Mouse (Mus musculus) spleen, adult 2 months (tissue): ENCODE data around the gene Bpifa1. TPM values are rescaled to one million over a fixed set of nuclear protein-coding genes. Genes with fewer than 3 reads are reported as not detected.

ENCODE experiments used
- DNase-seq, 2 experiments: peaks; one replicate each; pipeline versions ENCODE4 v3.0.0 to v3.0.0-alpha.2; 2012 to 2021; ENCODE audit warnings: low spot score in 2 of 2, low read depth in 1 of 2
- H3K27ac ChIP-seq: fragments of 200-500 bp; 2 replicates; pipeline ENCODE4 v1.5.1; 2012; ENCODE audit warnings: low read length, inconsistent platforms; ENCODE audit not compliant: insufficient read depth
- H3K27me3 ChIP-seq: fragments of 200-500 bp; 2 replicates; pipeline ENCODE4 v1.6.1; 2012; ENCODE audit warnings: mild to moderate bottlenecking, moderate library complexity, low read length, inconsistent platforms; ENCODE audit not compliant: control insufficient read depth, insufficient read depth
- H3K36me3 ChIP-seq: fragments of 200-500 bp; 2 replicates; pipeline ENCODE4 v1.6.1; 2012; ENCODE audit warnings: mild to moderate bottlenecking, low read length, inconsistent platforms; ENCODE audit not compliant: control insufficient read depth, insufficient read depth
- H3K4me1 ChIP-seq: fragments of 200-500 bp; 2 replicates; pipeline ENCODE4 v1.6.1; 2011; ENCODE audit warnings: inconsistent platforms; ENCODE audit not compliant: control insufficient read depth, insufficient read depth, insufficient read length
- H3K4me3 ChIP-seq: fragments of 200-500 bp; 2 replicates; pipeline ENCODE4 v1.5.1; 2011; ENCODE audit warnings: mild to moderate bottlenecking, inconsistent platforms; ENCODE audit not compliant: insufficient read depth, insufficient read length; ENCODE audit errors: extremely low read depth
- CTCF ChIP-seq: fragments of 200-500 bp; IDR thresholded peaks from 2 replicates; pipeline ENCODE4 v1.5.1; 2011; ENCODE audit warnings: mild to moderate bottlenecking, inconsistent platforms; ENCODE audit not compliant: insufficient read depth, insufficient read length, insufficient replicate concordance; ENCODE audit errors: extremely low read depth
- POLR2A ChIP-seq: fragments of 200-500 bp; IDR thresholded peaks from 2 replicates; pipeline ENCODE4 v1.6.1; 2011; ENCODE audit warnings: low read depth, low read length, inconsistent platforms
- WGBS: fragments of 180-500 bp; shearing (Covaris S2); methylation state at CpG from one replicate; pipeline ENCODE4 v1.1.7; 2018; 5-methylcytosine and 5-hydroxymethylcytosine counted together
- polyA plus RNA-seq: library from polyadenylated mRNA; depleted of rRNA; stranded (reverse); fragments of >200 nt; gene quantifications from 2 replicates; pipeline ENCODE4 v1.2.3, GENCODE M21; 2012; rRNA removed

The Bpifa1 gene
- polyA plus RNA-seq, 1 experiment = not detected

DNA sequence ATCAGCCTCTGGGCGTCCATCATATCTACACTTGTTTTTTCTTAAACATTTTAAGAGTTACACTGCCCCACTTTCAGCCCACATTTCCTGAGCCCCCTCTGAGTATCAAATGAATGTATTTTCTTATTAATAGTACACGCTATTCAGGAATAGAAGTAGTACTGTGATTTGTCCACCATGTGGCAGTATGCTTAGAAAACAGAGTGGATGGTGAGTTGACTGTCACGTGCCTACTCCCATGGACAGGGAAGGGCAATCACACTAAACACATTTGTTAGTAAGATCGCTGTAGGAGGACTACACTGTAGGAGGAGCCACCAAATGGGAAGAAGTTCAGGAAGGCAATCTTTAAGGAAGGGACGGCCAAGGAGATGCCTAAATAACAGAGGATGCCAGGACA, 44.8 kb downstream of the Bpifa1 start:
- no peaks in the 10 kb centered on the region for H3K36me3 ChIP-seq
- H3K27ac ChIP-seq = no peak overlapping the region
- TF ChIP-seq POLR2A (no peak), CTCF (no peak)
- no peaks in the 10 kb centered on the region for H3K4me1 ChIP-seq
- no peak for DNase-seq
- H3K4me3 ChIP-seq = no peak overlapping the region
- no peaks in the 10 kb centered on the region for H3K27me3 ChIP-seq
- WGBS = 43% methylated on average over 5 of the region's 5 CpGs

DNA sequence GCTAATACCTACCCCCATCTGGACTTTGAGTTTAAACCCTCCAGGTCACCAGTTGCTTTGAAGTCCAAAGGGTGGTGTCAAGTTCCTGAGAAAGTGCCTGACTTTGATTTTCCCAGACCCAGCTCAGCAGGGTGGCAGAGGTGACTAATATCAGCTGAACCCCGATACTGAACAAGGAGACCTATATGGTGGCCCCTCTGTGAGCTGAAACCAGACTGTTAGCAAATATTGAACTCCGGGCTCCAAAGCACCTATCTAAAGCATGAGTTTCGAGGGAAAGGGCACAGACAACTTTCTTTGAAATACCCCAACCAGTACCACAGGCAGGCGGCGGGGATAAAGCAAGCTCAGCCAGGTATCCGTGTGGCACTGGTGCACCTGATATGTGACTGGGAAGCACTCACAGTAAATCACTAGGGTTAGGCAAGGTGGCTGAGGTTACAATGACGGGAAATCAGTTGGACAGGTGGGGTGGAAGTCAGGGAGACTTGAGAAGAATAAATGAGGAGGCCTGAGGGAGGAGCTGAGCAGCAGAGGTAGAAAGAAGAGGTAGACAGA, 47.3 kb downstream of the Bpifa1 start:
- no peak for DNase-seq
- WGBS = 80% methylated on average over 7 of the region's 7 CpGs
- H3K4me3 ChIP-seq = no peak overlapping the region
- H3K4me1 ChIP-seq = no peaks in the 10 kb centered on the region
- H3K27ac ChIP-seq = no peak overlapping the region
- H3K36me3 ChIP-seq = no peaks in the 10 kb centered on the region
- TF ChIP-seq POLR2A (no peak), CTCF (no peak)
- H3K27me3 ChIP-seq = no peaks in the 10 kb centered on the region

DNA sequence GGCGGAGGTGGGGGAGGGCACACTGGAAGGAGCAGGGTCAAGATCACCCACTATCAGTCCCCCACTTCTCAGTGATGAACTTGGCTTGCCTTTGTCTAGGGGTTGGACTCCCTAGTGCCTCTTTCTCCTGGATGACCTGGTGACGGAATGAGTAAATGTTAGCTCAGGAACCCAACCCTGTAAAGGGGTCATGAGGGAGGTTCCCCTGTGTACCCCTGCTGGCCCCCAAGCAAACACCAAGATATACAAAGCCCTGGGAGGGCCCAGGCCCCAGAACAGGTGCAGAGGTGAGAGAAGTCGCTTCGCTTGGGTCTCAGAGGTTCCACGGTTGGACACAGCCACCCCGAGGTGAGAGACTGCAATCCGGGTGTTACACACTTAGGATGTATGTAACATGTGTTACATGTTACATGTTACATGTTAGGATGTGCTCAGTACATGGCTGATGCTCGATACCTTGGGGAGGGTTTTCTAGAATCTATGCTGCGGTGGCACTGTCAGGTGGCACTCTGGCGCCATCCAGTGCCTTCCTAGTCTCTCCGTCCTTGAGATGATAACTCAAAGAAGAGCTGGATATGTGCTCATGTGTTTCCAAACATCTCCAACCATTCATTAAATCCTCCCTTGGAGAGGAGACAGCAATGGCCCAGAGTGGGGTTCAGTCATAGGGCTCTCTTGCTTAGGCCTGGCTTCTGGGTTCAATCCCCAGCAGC, 48.0 kb downstream of the Bpifa1 start, which contains the start of gene Bpifb1:
Gene Bpifb1 (plus strand): TSS at position 273 of the 713 bp plus-strand sequence.
- no peak within 1 kb of the TSS for H3K4me3 ChIP-seq
- no peaks in the 10 kb centered on the region for H3K36me3 ChIP-seq
- no peaks in the 10 kb centered on the region for H3K27me3 ChIP-seq
- WGBS = 86% methylated on average over 11 of the region's 11 CpGs
- DNase-seq = no peak
- TF ChIP-seq CTCF = no peak
- no peak for TF ChIP-seq POLR2A
- no peaks in the 10 kb centered on the region for H3K4me1 ChIP-seq
- H3K27ac ChIP-seq = no peak within 1 kb of the TSS

DNA sequence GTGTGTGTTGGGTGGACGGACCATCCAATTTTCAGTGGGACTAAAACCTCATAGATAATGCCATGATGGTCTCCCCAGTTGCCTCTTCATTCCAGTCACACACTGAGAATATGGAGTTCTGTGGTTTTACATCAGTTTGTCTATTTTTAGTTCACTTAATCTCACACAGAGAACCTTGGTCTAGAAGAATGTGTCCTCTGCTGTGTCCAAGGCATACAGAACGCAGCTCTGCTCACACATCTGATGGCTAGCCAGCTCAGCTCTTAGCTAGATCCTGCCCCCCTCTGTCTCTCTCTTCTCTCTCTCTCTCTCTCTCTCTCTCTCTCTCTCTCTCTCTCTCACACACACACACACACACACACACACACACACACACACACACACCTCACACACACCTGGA, 49.5 kb downstream of the Bpifa1 start:
- no peak overlapping the region for H3K27ac ChIP-seq
- TF ChIP-seq CTCF (no peak), POLR2A (no peak)
- no peaks in the 10 kb centered on the region for H3K27me3 ChIP-seq
- H3K4me1 ChIP-seq = no peaks in the 10 kb centered on the region
- H3K4me3 ChIP-seq = no peak overlapping the region
- no peaks in the 10 kb centered on the region for H3K36me3 ChIP-seq
- no peak for DNase-seq
- 74% methylated on average over 2 of the region's 2 CpGs for WGBS

DNA sequence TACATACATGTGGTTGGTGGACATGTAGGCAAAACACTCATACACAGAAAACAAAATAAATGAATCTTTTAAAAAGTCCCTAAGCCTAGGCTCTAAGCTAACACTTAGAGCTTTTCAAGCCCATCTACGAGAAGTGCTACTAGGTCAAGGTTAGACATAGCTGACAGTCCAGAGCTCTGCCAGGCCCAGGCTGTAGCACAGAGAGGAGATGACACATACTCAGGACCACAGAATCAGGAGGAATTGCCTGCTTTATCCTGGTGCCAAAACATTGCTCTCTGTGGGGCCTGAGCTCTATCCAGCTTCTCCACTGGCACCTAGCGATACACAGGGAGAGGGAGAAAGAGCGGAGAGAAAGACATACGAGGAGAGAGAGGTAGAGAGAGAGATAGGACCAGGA, 50.4 kb downstream of the Bpifa1 start:
- no peak for DNase-seq
- Histone ChIP-seq H3K36me3 (no peaks in the 10 kb centered on the region), H3K27me3 (no peaks in the 10 kb centered on the region), H3K4me1 (no peaks in the 10 kb centered on the region), H3K4me3 (no peak overlapping the region), H3K27ac (no peak overlapping the region; the same call in 1 of the 2 replicates)
- TF ChIP-seq CTCF = no peak
- no peak for TF ChIP-seq POLR2A
- 85% methylated on average over 4 of the region's 4 CpGs for WGBS

DNA sequence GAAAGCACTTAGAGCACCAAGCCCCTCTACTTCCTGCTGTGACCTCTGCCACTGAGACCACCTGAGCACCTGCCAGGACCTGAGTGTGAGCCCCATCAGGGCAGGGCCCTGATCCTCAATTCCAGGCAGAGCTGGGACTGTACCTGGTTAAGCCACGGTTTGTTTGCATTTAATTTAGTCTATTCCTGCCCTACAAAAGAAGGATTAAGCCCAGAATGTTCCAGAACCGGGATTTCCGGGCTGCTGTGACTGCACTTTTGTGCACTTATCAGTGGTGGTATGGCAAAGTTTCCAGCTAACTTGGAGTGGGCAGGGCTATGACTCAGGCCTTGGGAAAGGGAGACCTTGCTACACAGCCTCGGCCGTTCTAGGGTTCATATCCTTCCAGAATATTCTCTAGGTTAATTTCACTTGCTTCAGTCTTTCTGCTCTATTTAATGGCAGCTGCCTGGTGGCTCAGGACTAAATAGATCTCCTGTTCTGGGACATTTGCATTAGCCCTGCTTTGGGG, 51.4 kb downstream of the Bpifa1 start:
- Histone ChIP-seq H3K36me3 (no peaks in the 10 kb centered on the region), H3K27ac (no peak overlapping the region), H3K4me3 (no peak overlapping the region), H3K4me1 (no peaks in the 10 kb centered on the region), H3K27me3 (no peaks in the 10 kb centered on the region)
- no peak for DNase-seq
- 71% methylated on average over 5 of the region's 5 CpGs for WGBS
- TF ChIP-seq POLR2A (no peak), CTCF (no peak)

DNA sequence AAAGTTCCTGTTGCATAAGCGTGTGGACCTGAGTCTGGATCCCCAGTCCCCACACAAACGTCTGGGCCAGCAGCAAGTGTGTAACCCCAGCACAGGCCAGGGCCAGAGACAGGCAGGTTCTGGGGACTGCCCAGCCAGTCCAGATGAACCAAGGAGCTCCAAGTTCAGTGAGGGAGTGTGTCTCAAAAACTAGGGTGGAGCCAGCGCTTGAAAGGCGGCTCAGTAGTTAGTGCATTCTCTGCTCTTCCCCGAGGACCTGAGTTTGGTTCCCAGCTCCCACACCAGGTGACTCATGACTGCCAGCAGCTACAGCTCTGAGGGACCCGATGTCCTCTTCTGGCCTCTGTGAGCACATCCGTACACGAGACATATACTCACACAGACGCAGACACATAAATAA, 54.4 kb downstream of the Bpifa1 start:
- 88% methylated on average over 9 of the region's 9 CpGs for WGBS
- H3K4me3 ChIP-seq = no peak overlapping the region
- H3K27ac ChIP-seq = no peak overlapping the region
- DNase-seq = no peak
- no peaks in the 10 kb centered on the region for H3K36me3 ChIP-seq
- H3K4me1 ChIP-seq = no peaks in the 10 kb centered on the region
- H3K27me3 ChIP-seq = no peaks in the 10 kb centered on the region
- TF ChIP-seq POLR2A (no peak), CTCF (no peak)

Other genes with a start within 250 kb of the Bpifa1 start
- not detected in 2 replicates for gene Bpifb6, start 242.5 kb upstream of the Bpifa1 start, polyA plus RNA-seq
- 0.16 and 0.68 TPM in 2 replicates for gene Bpifb3, start 224.7 kb upstream of the Bpifa1 start, polyA plus RNA-seq
- not detected in 2 replicates for gene Bpifb4, start 204.7 kb upstream of the Bpifa1 start, polyA plus RNA-seq
- not detected in 2 replicates for gene Bpifa6, start 167.9 kb upstream of the Bpifa1 start, polyA plus RNA-seq
- not detected in 2 replicates for gene Bpifa2, start 134.6 kb upstream of the Bpifa1 start, polyA plus RNA-seq
- gene Bpifa3, start 12.5 kb upstream of the Bpifa1 start, polyA plus RNA-seq = not detected in 2 replicates
- gene Bpifa5, start 19.7 kb downstream of the Bpifa1 start, polyA plus RNA-seq = not detected in 2 replicates
- gene Bpifb1, start 47.9 kb downstream of the Bpifa1 start, polyA plus RNA-seq = not detected in 2 replicates
- 0.06 and 0.08 TPM in 2 replicates for gene Bpifb5, start 80.9 kb downstream of the Bpifa1 start, polyA plus RNA-seq
- gene Bpifb9a, start 115.0 kb downstream of the Bpifa1 start, polyA plus RNA-seq = not detected in 2 replicates
- gene Bpifb9b, start 164.3 kb downstream of the Bpifa1 start, polyA plus RNA-seq = not detected in 2 replicates
- gene Cdk5rap1, start 230.1 kb downstream of the Bpifa1 start, polyA plus RNA-seq = 6.9 and 8.3 TPM in 2 replicates